Mouse (Mus musculus): ENCODE data around the gene Flot1.

The Flot1 gene

DNA sequence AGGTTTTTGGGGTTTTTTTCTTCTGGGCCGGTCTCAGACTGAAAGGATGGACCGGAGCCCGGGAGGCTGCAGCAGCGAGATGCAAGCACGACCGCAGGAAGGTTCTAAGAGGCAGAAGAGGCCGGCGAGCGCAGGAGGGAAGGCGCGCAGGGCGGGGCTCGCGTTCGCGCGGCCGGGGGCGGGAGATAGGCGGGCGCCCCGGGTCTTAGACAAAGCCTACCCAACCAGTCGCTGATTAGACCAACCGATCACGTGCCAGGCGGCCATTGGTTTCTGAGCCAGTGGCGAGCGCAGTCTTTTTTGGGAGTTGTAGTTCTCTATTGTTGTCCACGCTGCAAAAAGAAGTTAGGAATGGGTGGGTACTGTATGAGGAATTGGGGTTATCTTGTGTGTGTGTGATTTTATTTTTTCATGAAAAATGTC is 15.1 kb downstream of the Flot1 start, which contains the start of gene Tubb5:
TSS of gene Tubb5 (minus strand) at position 185 of the 423 bp plus-strand sequence.
- peak; percentile 86; the same call in 1 of the 2 replicates for TF ChIP-seq GATA4 (IDR thresholded peaks at IDR 0.05; ENCODE audit: insufficient replicate concordance, low read length)

DNA sequence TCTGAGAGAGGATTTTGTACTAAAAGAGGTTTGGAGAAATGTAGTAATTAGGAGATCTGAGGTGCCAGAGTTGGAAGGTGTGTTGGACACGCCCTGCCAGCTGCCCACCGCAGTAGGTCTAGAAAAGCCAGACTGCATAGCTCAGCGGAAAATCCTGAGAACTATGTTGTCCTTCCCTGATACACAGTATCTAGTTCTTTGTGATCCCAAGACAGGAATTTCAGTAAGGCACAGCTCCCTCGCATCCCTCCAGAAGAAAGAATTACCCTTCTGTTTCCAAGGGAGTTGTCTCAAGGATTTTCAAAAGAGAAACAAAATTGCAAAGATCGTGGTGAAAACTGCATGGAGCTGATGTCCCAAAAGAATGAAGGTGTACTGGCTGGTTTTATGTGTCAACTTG is 15.5 kb downstream of the Flot1 start:
- no peak for TF ChIP-seq GATA4 (IDR thresholded peaks at IDR 0.05; ENCODE audit: insufficient replicate concordance, low read length)

GRCm38 (mm10) chr17:35840561-35840960 is 17.5 kb downstream of the Flot1 start:
- no peak for TF ChIP-seq GATA4 (IDR thresholded peaks at IDR 0.05; ENCODE audit: insufficient replicate concordance, low read length)

DNA sequence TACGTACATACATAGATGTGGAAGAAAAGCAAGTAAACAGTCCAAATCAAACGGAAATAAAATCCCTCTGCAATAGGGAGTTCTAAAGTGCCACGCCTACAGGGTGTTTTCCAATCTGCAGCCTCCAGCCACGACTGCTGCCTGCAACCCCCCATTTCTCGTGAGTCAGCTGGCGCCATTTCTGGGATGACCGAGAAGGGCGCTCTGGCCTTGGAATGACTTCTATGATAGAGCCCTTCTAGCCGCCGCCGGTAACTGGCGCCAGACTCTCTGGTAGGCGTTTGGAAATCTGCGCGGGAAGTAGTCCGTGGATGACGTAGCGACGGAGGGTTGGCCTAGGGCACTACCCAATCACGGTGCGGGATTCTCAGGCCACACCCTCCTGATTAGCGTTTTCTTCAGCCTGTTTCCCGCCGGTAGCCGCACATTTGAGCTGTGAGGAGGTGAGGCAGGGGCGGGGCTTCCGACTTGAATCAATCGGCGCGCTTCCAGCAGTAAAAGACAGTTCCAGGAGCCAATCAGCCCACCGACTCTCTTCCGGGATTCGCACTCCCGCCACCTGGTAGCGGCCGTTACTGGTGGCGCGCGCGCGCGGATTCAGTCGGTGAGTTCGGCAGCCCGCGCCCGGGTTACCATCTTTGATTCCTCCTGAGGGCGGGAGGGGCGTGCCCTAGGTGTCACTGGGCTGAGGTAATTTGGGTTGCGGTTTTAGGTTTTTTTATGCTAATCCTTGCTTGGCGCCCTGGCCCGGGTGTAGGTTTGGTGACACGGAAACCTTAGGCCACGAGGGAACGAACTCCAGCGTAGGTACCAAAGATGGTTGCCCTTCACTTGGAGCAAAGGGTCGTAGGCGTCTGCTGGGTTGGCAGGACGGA is 18.3 kb downstream of the Flot1 start, which contains the start of gene Mdc1:
TSS of gene Mdc1 (plus strand) at position 440 of the 875 bp plus-strand sequence.
- 0 out of 2 replicates have a peak, but pooled peaks have one; percentile 46 for TF ChIP-seq GATA4 (IDR thresholded peaks at IDR 0.05; ENCODE audit: insufficient replicate concordance, low read length)

DNA sequence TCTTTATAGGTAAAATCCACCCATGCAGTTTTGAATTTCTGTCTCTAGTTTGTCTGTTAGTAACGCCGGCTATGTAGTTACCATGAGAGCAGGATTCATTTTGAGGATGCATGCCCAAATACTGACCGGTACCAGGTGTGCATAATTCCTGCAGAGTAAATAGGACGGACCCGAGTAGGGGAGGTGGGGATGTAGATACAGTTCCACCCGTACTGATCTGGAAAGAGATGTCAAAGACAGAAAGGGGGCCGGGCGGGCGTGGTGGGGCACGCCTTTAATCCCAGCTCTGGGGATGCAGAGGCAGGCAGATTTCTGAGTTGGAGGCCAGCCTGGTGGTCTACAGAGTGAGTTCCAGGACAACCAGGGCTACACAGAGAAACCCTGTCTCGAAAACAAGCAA is 19.0 kb downstream of the Flot1 start:
- no peak for TF ChIP-seq GATA4 (IDR thresholded peaks at IDR 0.05; ENCODE audit: insufficient replicate concordance, low read length)

DNA sequence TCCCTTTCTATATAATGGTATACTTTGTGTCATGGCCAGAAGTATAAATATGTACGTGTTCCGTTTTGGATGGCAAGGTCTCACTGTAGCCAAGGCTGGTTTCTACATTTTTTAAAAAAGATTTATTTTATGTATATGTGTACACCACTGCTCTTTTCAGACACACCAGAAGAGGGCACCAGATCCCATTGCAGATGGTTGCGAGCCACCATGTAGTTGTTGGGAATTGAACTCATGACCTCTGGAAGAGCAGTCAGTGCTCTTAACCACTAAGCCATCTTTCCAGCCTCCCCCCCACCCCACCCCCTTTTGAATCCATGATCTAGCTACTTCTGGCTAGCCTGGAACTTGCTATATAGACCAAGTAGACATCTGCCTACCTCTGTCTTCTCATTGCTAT is 20.5 kb downstream of the Flot1 start:
- TF ChIP-seq GATA4 (IDR thresholded peaks at IDR 0.05; ENCODE audit: insufficient replicate concordance, low read length) = no peak

DNA sequence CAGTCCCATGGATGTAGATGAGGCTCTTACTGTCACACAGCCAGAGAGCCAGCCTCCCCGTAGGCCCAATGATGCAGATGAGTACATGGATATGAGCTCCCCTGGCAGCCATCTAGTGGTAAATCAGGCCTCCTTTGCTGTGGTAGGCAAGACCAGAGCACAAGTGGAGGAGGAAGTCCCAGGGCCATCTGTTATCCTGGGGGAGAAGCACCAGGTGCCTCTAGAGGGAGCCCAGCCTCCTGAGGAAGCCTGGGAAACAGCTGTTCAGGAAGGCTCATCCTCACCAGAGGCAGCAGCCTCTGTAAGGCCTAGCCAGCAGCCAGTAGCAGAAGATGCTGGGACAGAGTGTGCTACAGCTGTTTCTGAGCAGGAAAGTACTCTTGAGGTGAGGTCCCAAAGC is 25.1 kb downstream of the Flot1 start:
- TF ChIP-seq GATA4 (IDR thresholded peaks at IDR 0.05; ENCODE audit: insufficient replicate concordance, low read length) = no peak

DNA sequence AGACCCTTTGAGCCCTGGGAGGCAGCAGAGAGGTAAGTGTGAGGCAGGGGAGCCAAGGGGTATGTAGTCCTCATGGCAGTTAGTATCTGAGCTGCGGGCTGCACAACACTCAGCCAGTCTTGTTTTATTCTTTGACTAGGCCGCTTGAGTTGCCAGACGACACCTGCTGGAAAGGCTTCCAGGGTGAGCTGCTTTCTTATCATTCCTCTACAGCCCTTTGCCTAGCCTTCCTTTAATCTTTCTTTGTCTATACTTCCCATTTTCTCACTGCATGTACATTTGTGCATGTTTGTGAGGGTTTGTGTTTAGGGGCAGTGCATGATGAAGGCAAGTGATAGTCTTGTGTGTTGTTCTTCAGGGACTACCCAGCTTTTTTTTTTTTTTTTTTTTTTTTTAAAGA is 27.9 kb downstream of the Flot1 start:
- no peak for TF ChIP-seq GATA4 (IDR thresholded peaks at IDR 0.05; ENCODE audit: insufficient replicate concordance, low read length)

DNA sequence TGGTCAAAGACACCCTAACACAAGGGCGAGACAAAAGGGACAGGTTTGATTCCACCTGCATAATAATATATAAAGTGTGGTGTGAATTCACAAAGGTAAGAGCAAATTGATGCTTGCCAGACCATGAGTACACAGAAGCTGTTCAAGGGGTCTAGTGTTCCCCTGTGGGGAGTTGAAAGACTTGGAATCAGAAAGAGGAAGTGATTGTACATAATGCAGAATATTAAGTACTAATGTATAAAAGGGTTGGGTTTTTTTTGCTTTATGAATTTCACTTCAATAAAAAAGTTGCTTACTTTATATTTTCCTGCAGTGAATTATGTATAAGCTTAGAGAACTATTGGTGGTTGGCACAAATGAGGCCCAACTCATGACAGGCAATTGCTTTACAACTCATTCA is 36.3 kb downstream of the Flot1 start:
- no peak for TF ChIP-seq GATA4 (IDR thresholded peaks at IDR 0.05; ENCODE audit: insufficient replicate concordance, low read length)

DNA sequence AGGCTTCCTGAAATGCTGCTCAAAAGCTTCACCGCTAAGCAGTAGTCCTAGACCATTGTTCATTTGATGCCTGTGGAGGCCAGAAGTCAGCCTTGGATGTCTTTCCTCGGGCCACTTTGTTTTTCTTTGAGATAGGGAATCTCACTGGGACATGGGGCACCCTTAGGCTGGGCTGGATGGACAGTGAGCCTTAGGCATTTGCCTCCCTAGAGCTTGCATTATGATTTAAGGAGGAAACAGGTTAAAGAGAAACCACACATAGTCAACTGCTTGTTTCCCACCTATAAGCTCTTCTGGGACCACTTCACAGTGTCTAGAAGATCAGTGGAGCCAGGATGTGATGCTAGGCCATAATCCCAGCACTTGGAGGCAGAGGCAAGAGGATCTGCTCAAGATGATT is 36.8 kb downstream of the Flot1 start:
- TF ChIP-seq GATA4 (IDR thresholded peaks at IDR 0.05; ENCODE audit: insufficient replicate concordance, low read length) = no peak

GRCm38 (mm10) chr17:35860831-35861197 is 37.8 kb downstream of the Flot1 start:
- TF ChIP-seq GATA4 (IDR thresholded peaks at IDR 0.05; ENCODE audit: insufficient replicate concordance, low read length) = no peak

GRCm38 (mm10) chr17:35861198-35861857 is 38.3 kb downstream of the Flot1 start, which contains the start of gene Nrm:
Nrm (plus strand) TSS chr17:35861318.
- 0 out of 2 replicates have a peak, but pooled peaks have one; percentile 16 for TF ChIP-seq GATA4 (IDR thresholded peaks at IDR 0.05; ENCODE audit: insufficient replicate concordance, low read length)

DNA sequence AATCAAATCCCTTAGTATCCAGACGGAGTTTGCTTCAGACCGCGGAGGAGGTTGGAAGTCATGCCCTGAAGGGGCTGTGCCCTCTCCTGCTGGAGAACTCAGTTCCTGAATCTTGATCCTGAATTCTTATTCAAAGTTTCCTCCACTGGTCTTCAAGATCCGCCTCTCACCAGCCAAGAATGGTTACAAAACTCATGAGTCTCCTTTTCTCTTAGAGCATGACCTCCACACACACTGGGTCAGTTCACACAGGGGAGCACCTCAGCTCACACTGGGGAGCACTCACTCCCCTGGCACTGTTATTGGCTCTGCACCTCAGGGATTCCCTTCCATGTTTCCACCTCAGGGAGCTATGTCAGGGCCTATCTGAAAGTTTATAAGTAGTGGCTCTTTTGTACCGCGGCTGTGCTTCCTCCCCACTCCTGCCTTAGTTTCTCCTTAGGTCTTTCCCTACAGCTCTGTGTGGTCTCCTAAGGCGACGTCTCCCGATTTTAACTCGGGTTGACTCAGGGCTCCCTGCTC is 41.9 kb downstream of the Flot1 start:
- TF ChIP-seq GATA4 (IDR thresholded peaks at IDR 0.05; ENCODE audit: insufficient replicate concordance, low read length) = no peak

DNA sequence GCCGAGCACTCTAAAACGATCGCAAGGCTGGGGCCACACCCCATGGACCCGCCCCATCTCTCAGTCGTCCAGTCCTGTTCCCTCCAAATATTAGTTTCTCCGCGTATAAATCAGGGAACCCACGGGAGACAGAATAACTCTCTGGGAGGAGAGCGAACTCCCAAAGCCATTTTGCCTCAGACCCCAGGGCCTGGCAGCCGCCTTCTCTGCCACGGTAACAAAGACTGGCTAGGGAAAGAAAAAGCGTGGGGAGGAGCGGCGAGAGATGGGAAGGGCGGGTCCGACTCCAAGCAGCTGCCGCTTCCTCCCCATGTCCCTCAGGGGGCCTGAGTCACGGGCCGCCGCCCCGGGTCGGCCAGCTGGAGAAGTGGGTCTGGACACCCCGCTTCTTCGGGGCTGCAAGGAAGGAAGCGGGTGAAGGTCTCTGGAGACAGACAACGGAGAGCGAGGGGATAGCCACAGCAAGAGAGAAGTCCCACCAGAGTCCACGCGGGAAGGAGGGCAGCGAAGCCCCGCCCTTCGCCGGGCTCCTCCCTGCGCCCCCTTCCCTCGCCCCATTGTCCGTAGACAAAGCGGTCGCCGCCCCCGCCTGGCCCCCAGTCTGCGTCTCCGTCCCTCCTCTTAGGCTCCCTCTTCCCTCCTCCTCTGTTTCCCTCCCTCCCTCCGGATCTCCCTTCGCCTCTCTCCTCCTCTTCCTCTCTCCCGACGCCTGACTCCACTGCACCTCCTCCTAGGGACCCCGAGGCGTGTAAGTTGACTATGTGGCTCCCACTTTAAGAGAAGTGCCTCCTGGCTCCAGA is 42.7 kb downstream of the Flot1 start, which contains the start of gene Ppp1r18:
TSS of gene Ppp1r18 (plus strand) at position 113 of the 800 bp plus-strand sequence.
- TF ChIP-seq GATA4 (IDR thresholded peaks at IDR 0.05; ENCODE audit: insufficient replicate concordance, low read length) = no peak

GRCm38 (mm10) chr17:35866281-35866831 is 43.3 kb downstream of the Flot1 start:
- TF ChIP-seq GATA4 (IDR thresholded peaks at IDR 0.05; ENCODE audit: insufficient replicate concordance, low read length) = peak; percentile 6; the same call in 1 of the 2 replicates

All from liver, adult (tissue).